Mouse (Mus musculus) liver, embryonic 16.5 days (tissue): ENCODE data around the gene Evx2. TPM values are rescaled to one million over a fixed set of nuclear protein-coding genes. Genes with fewer than 3 reads are reported as not detected.

ENCODE experiments used
- ATAC-seq: fragments of 200-750 bp; cut with Nextera tagmentation; 2 replicates; pipeline ENCODE4 v1.8.0; 2017; ENCODE audit warnings: low read depth, mild to moderate bottlenecking, moderate number of reproducible peaks, moderate library complexity
- H3K27ac ChIP-seq: fragments of 300-500 bp; sonication (generic); 2 replicates; pipeline ENCODE4 v1.5.1; 2014; ENCODE audit warnings: mild to moderate bottlenecking, low read length
- H3K27me3 ChIP-seq: fragments of 300-500 bp; sonication (generic); 2 replicates; pipeline ENCODE4 v1.6.1; 2014; ENCODE audit warnings: low read depth, low read length, mixed read lengths; ENCODE audit not compliant: control insufficient read depth, insufficient read depth
- H3K36me3 ChIP-seq: fragments of 300-500 bp; sonication (generic); 2 replicates; pipeline ENCODE4 v1.6.1; 2014; ENCODE audit warnings: mild to moderate bottlenecking; ENCODE audit not compliant: control insufficient read depth, insufficient read depth
- H3K4me1 ChIP-seq: fragments of 300-500 bp; sonication (generic); 2 replicates; pipeline ENCODE4 v1.6.1; 2014; ENCODE audit warnings: low read depth, low read length, mixed read lengths; ENCODE audit not compliant: control insufficient read depth
- H3K4me2 ChIP-seq: fragments of 300-500 bp; sonication (generic); 2 replicates; pipeline ENCODE4 v1.6.1; 2014; ENCODE audit warnings: low read depth, low read length, mixed read lengths
- H3K4me3 ChIP-seq: fragments of 300-500 bp; sonication (generic); 2 replicates; pipeline ENCODE4 v1.5.1; 2014; ENCODE audit warnings: low read depth, mild to moderate bottlenecking, low read length
- H3K9ac ChIP-seq: fragments of 300-500 bp; sonication (generic); 2 replicates; pipeline ENCODE4 v1.6.1; 2014; ENCODE audit warnings: low read depth, low read length
- H3K9me3 ChIP-seq: fragments of 300-500 bp; sonication (generic); replicated peaks from 2 replicates; pipeline ENCODE4 v1.6.1; 2016; ENCODE audit warnings: low read length; ENCODE audit not compliant: control insufficient read depth
- WGBS: fragments of 180-500 bp; shearing (Covaris S2); extraction: QIAGEN DNeasy Blood & Tissue Kit; methylation state at CpG from one replicate; pipeline ENCODE4 v1.1.7; 2014; ENCODE audit not compliant: insufficient replicate concordance; 5-methylcytosine and 5-hydroxymethylcytosine counted together
- polyA plus RNA-seq: library from polyadenylated mRNA; unstranded; fragments of >200 nt; fragmentation: Nextera tagmentation; extraction: Ambion mirVana; gene quantifications from 2 replicates; pipeline ENCODE4 v1.2.1, GENCODE M21; 2015

The Evx2 gene
- polyA plus RNA-seq, 1 experiment from 2014 or later: not detected

- H3K9ac ChIP-seq: no peak overlapping the region
- H3K4me2 ChIP-seq: no peak overlapping the region
Measured at GRCm38 (mm10) chr2:74703317-74703716, 44.0 kb upstream of the Evx2 start.

GRCm38 (mm10) chr2:74702820-74703219, 43.5 kb upstream of the Evx2 start:
- no peaks in the 10 kb centered on the region for H3K9me3 ChIP-seq
- WGBS: 25% methylated on average over 6 of the region's 6 CpGs
- H3K27ac ChIP-seq: no peak overlapping the region
- no peaks in the 10 kb centered on the region for H3K36me3 ChIP-seq
- peaks cover 97% of the 10 kb centered on the region for H3K27me3 ChIP-seq
- H3K4me1 ChIP-seq: peaks cover 2% of the 10 kb centered on the region; the same call in 1 of the 2 replicates
- H3K9ac ChIP-seq: no peak overlapping the region
- ATAC-seq: no peak
- no peak overlapping the region for H3K4me3 ChIP-seq
- no peak overlapping the region for H3K4me2 ChIP-seq

More at GRCm38 (mm10) chr2:74703317-74703716, 44.0 kb upstream of the Evx2 start:
- WGBS: 23% methylated on average over 10 of the region's 10 CpGs
- H3K27ac ChIP-seq: no peak overlapping the region
- ATAC-seq: no peak
- H3K36me3 ChIP-seq: no peaks in the 10 kb centered on the region
- H3K4me1 ChIP-seq: peaks cover 2% of the 10 kb centered on the region; the same call in 1 of the 2 replicates
- no peak overlapping the region for H3K4me3 ChIP-seq
- H3K9me3 ChIP-seq: no peaks in the 10 kb centered on the region
- H3K27me3 ChIP-seq: peaks cover 96% of the 10 kb centered on the region

- Histone ChIP-seq H3K4me1 (peaks cover 2% of the 10 kb centered on the region; the same call in 1 of the 2 replicates), H3K27ac (no peak overlapping the region), H3K9ac (no peak overlapping the region), H3K4me2 (no peak overlapping the region), H3K4me3 (no peak overlapping the region), H3K27me3 (peaks cover 97% of the 10 kb centered on the region), H3K36me3 (no peaks in the 10 kb centered on the region), H3K9me3 (no peaks in the 10 kb centered on the region)
- 14% methylated on average over 17 of the region's 17 CpGs for WGBS
- no peak for ATAC-seq
Measured at GRCm38 (mm10) chr2:74701949-74702819, 42.8 kb upstream of the Evx2 start.

GRCm38 (mm10) chr2:74700546-74701112, 41.3 kb upstream of the Evx2 start:
- Histone ChIP-seq H3K4me3 (no peak overlapping the region), H3K27ac (no peak overlapping the region), H3K4me1 (peaks cover 2% of the 10 kb centered on the region; the same call in 1 of the 2 replicates), H3K9ac (no peak overlapping the region), H3K27me3 (peaks cover 98% of the 10 kb centered on the region), H3K4me2 (no peak overlapping the region), H3K9me3 (no peaks in the 10 kb centered on the region), H3K36me3 (no peaks in the 10 kb centered on the region)
- no peak for ATAC-seq
- 9% methylated on average over 22 of the region's 22 CpGs for WGBS

- WGBS: 11% methylated on average over 23 of the region's 23 CpGs
- no peak for ATAC-seq
- Histone ChIP-seq H3K27ac (no peak overlapping the region), H3K4me3 (no peak overlapping the region), H3K36me3 (no peaks in the 10 kb centered on the region), H3K27me3 (peaks cover 98% of the 10 kb centered on the region), H3K4me2 (no peak overlapping the region), H3K9me3 (no peaks in the 10 kb centered on the region), H3K4me1 (no peaks in the 10 kb centered on the region; the same call in 1 of the 2 replicates), H3K9ac (no peak overlapping the region)
Measured at GRCm38 (mm10) chr2:74699664-74700545, 40.5 kb upstream of the Evx2 start.

- H3K4me2 ChIP-seq: no peak overlapping the region
- no peak overlapping the region for H3K27ac ChIP-seq
- no peak overlapping the region for H3K9ac ChIP-seq
- no peak for ATAC-seq
- H3K4me1 ChIP-seq: no peaks in the 10 kb centered on the region
- peaks cover 98% of the 10 kb centered on the region for H3K27me3 ChIP-seq
- H3K36me3 ChIP-seq: no peaks in the 10 kb centered on the region
- WGBS: 3% methylated on average over 17 of the region's 17 CpGs
- H3K9me3 ChIP-seq: no peaks in the 10 kb centered on the region
- H3K4me3 ChIP-seq: no peak overlapping the region
Measured at GRCm38 (mm10) chr2:74699053-74699430, 39.7 kb upstream of the Evx2 start.

GRCm38 (mm10) chr2:74698201-74699052, 39.1 kb upstream of the Evx2 start:
- peak overlapping the region; percentile 51 for H3K4me2 ChIP-seq
- peaks cover 98% of the 10 kb centered on the region for H3K27me3 ChIP-seq
- H3K9me3 ChIP-seq: no peaks in the 10 kb centered on the region
- WGBS: under 1% methylated on average over 84 of the region's 86 CpGs
- H3K27ac ChIP-seq: no peak overlapping the region
- H3K4me3 ChIP-seq: peak overlapping the region; percentile 42
- no peak overlapping the region for H3K9ac ChIP-seq
- H3K36me3 ChIP-seq: no peaks in the 10 kb centered on the region
- no peaks in the 10 kb centered on the region for H3K4me1 ChIP-seq
- no peak for ATAC-seq

- no peak within 1 kb of the TSS for H3K9ac ChIP-seq
- H3K4me2 ChIP-seq: peak within 1 kb of the TSS; percentile 51
- no peak for ATAC-seq
- H3K27me3 ChIP-seq: peaks cover 98% of the 10 kb centered on the region
- no peaks in the 10 kb centered on the region for H3K9me3 ChIP-seq
- H3K4me3 ChIP-seq: peak within 1 kb of the TSS; percentile 42
- no peak within 1 kb of the TSS for H3K27ac ChIP-seq
- no peaks in the 10 kb centered on the region for H3K36me3 ChIP-seq
- WGBS: under 1% methylated on average over 43 of the region's 43 CpGs
- H3K4me1 ChIP-seq: no peaks in the 10 kb centered on the region
Measured at GRCm38 (mm10) chr2:74697567-74698121, 38.3 kb upstream of the Evx2 start, which contains the start of gene Hoxd9. Gene Hoxd9 (plus strand): TSS chr2:74697727.
